Mouse (Mus musculus) brain, embryonic 14.5 days (tissue): ENCODE results near the gene Mrgbp.

Experiments used
- CTCF ChIP-seq: fragments of 200-500 bp; IDR thresholded peaks from 2 replicates; pipeline ENCODE4 v1.5.1; 2012; ENCODE audit warnings: inconsistent platforms, mild to moderate bottlenecking, moderate library complexity, borderline replicate concordance; ENCODE audit not compliant: insufficient read depth, insufficient read length; ENCODE audit errors: extremely low read depth
- POLR2A ChIP-seq: fragments of 200-500 bp; IDR thresholded peaks from 2 replicates; pipeline ENCODE4 v1.6.1; 2012; ENCODE audit warnings: mild to moderate bottlenecking, inconsistent platforms, borderline replicate concordance; ENCODE audit not compliant: poor library complexity, insufficient read depth, insufficient read length, severe bottlenecking; ENCODE audit errors: extremely low read depth

DNA sequence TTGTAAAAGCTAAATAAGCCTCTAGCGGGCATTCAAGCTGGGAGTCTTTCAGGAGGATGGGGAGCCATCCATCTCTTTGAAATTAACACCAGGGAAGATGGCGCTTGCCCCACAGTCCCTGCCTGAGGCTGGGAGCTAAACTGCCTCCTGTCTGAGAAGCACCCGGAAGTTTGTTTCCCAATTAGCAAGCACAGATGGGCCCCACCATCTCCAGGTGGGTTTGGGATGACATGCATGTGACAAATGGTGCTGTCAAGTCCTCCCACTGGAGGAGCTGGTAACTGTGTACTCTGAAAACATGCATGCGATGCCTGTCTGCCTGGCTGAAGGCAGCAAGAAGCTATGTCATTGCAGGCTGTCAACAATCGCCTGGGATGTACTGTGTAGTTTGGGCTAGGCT, 17.3 kb upstream of the Mrgbp start:
- TF ChIP-seq POLR2A (no peak), CTCF (no peak)
